Mouse (Mus musculus) urinary bladder, postnatal 36 days (tissue): ENCODE results near the gene Map2k1.
"Not testable (repeated sequence)": the region's sequence is repeated elsewhere in the genome, so short reads cannot be mapped to it uniquely, and the experiment has no call there.

ENCODE experiments used
- DNase-seq, 2 experiments: peaks; one replicate each; pipeline ENCODE4 v3.0.0; 2022; ENCODE audit warnings: low spot score in 2 of 2, mixed read lengths in 1 of 2

Gene Map2k1

GRCm38 (mm10) chr9:64253021-64253904 is at the start of gene Map2k1:
TSS of gene Map2k1 (minus strand) at chr9:64253631.
- DNase-seq: peak; percentile 100

DNA sequence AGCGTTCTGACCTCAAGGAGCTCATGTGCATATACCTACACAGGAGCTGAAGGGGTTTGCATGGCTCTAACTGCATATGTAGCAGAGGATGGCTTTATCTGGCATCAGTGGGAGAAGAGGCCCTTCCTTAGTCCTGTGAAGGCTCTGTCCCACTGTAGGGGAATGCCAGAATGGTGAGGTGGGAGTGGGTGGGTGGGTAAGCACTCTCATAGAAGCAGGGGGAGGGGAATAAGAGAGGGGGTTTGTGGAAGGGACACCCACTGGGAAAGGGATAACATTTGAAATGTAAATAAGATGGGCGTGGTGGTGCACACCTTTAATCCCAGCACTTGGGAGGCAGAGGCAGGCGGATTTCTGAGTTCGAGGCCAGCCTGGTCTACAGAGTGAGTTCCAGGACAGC is 49.7 kb upstream of the Map2k1 start:
- DNase-seq: not testable (repeated sequence)

DNA sequence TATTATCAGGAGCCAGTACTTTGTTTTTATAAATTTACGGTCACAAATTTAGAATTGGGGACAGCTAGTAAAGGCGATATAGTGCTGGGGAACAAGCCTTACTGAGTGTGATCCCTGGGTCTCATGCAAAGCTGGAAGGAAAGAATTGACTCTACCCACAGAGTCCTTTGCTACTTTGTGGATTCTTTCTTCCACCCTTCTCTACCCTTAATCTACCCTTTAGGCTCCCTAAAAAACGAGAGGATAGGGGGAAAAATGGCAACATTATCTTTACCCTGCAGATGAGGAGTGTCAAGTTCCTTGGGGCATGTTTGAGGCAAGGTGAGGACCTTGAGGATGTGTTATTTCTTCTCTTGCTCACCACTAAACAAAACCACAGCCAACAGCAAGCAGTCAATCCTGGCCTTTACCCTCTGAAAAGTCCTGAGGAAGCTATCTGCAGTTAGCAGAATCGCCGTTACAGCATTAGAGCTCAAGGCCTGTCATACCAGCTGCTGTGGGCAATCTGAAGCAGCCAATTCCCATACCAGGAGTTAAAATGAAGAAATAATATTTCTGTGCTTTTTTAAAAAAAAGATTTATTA is 29.1 kb upstream of the Map2k1 start:
- DNase-seq: no peak

GRCm38 (mm10) chr9:64281781-64282178 is 28.3 kb upstream of the Map2k1 start:
- DNase-seq: no peak

DNA sequence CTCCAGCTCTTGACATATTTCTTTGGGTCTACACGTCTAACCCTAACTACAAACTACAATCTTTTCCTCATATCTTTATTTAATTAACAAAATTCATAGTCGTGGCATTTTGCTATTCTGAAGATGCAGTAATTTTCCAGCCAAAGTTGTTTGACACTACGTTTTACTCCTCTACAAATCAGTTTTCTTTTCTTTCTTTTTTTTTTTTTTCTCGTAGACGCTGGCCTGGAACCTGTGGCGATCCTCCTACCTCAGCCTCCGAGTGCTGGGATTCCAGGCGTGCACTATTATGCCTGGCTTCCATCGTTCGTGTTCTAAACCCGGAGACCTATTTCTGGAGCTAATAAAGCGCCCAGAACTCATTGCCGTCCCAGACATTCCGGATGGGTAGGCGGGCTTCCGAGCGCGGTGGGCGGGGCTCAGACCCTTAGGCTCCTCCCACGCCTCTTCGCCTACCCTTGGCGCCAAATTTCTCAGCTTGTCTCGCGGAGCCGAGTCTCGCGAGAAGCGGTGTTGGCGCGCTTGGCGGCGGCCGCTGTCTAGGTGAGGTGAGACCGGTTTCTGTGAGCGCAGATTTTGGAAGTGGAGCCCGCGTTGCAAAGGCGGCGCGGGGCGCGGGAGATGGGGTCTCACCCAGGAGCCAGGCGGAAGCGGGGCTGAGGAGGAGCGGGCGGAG is 27.8 kb upstream of the Map2k1 start, which contains the start of gene Tipin:
TSS of gene Tipin (plus strand) at position 477 of the 676 bp plus-strand sequence.
- peak; percentile 95 for DNase-seq

DNA sequence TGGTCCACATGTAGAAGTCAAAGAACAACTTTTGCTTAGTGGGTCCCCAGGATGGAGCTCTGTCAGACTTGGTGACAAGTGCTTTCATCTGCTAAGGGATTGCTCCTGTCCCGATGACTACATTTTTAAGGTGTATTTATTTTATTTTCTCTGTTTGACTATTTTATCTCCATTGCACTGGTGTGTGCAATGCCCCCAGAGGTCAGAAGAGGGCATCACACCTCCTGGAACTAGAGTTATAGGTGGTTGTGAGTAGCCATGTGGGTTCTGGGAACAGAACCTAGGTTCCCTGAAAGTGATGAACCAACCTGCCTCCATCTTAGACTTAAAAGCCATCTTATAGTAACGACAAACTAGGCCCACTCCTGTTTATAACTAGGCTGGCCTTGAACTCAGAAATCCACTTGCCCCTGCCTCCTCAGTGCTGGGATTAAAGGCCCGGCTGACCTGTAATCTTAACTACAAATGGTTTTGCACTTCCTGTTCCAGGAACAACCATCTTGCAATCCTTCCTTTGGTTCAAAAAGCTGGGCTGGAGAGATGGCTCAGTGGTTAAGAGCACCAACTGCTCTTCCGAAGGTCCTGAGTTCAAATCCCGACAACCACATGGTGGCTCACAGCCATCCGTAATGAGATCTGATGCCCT is 25.4 kb upstream of the Map2k1 start:
- no peak for DNase-seq

GRCm38 (mm10) chr9:64277706-64278105 is 24.3 kb upstream of the Map2k1 start:
- peak; percentile 27 to 43 for DNase-seq

GRCm38 (mm10) chr9:64274919-64275318 is 21.5 kb upstream of the Map2k1 start:
- DNase-seq: no peak

- DNase-seq: no peak
Observed at GRCm38 (mm10) chr9:64274291-64274690, 20.9 kb upstream of the Map2k1 start.

- no peak for DNase-seq
Observed at GRCm38 (mm10) chr9:64273757-64274156, 20.3 kb upstream of the Map2k1 start.

DNA sequence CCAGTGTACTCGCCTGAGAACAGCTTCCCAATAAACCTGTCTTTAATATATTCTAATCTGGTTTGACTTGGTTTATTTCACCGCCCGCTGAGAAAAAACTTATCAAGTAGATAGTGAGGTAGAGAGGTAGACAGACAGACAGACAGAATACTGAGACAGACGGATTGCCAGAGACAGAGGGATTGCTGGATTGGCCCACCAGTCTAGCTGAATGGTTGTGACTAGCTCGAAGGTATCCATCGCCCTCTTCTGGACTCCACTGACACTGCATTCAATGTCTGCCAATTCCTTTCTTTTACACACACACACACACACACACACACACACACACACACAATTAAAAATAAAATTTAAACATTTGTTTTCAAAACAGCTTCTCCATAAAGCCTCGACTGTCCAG is 19.2 kb upstream of the Map2k1 start:
- peak in 1 of 2 experiments; percentile 13 for DNase-seq

DNA sequence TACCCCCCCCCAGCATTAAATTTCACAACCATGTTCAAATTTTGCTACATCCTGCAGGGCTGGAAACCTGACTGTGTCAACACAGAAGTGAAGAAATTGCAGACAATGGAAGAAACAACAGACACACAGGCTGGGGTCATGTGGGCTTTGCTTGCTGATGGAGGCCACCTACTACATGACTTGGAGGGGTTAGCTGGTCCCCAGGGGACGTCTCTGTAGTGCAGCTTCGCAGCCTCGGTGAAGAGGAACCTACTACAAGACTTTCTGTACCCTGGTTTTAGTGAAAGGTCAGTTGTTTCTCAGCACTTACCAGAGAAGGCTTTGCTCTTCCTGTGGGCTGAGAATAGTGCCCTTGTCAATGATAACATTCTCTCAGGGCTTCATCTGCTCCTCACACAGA is 17.8 kb upstream of the Map2k1 start:
- no peak for DNase-seq

GRCm38 (mm10) chr9:64268836-64269235 is 15.4 kb upstream of the Map2k1 start:
- DNase-seq: not testable (repeated sequence)

DNA sequence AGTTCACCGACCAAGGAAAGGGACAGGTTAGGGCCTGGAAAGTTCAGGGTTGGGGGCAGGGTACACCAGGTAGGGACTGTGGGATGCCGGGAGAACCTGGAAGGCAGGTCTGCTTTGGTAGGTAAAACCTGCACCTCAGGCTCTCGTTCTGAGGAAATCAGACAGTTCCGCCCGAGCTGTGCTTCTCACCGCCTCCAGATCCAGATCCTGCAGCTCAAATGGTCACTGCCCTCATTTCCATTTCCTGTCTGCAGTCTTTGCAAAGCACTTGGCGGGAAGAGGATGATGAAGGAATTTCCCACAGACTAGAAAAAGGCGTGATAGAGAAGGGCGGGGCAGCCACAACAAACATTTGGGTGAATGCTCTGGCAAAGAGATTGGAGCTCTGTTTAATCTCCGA is 14.8 kb upstream of the Map2k1 start:
- DNase-seq: no peak

- no peak for DNase-seq
Observed at GRCm38 (mm10) chr9:64267231-64267630, 13.8 kb upstream of the Map2k1 start.

- no peak for DNase-seq
Observed at GRCm38 (mm10) chr9:64264813-64265212, 11.4 kb upstream of the Map2k1 start.

- DNase-seq: no peak
Observed at GRCm38 (mm10) chr9:64261023-64261422, 7.6 kb upstream of the Map2k1 start.

GRCm38 (mm10) chr9:64259906-64260305 is 6.5 kb upstream of the Map2k1 start:
- DNase-seq: no peak

GRCm38 (mm10) chr9:64256204-64256603 is 2.8 kb upstream of the Map2k1 start:
- DNase-seq: no peak

- DNase-seq: no peak
Observed at GRCm38 (mm10) chr9:64255422-64255821, 2.0 kb upstream of the Map2k1 start.

- DNase-seq: peak; percentile 25 to 32
Observed at GRCm38 (mm10) chr9:64252591-64253020, 825 bp downstream of the Map2k1 start.
